Mouse (Mus musculus): ENCODE data around the gene Pdzd7. TPM values are rescaled to one million over a fixed set of nuclear protein-coding genes. Genes with fewer than 3 reads are reported as not detected.
A peak's percentile ranks its signal among the peaks of the same experiment; 100 is the strongest.

The Pdzd7 gene
- polyA plus RNA-seq, 1 experiment, result 5.0 TPM

GRCm38 (mm10) chr19:45020348-45020747 lies 25.2 kb downstream of the Pdzd7 start:
- Histone ChIP-seq H3K36me3 (ENCODE audit: control insufficient read depth, insufficient read depth) (no peaks in the 10 kb centered on the region), H3ac (ENCODE audit: control insufficient read depth, insufficient read length) (no peak overlapping the region), H3K27me3 (ENCODE audit: control insufficient read depth, insufficient read depth, insufficient read length) (no peaks in the 10 kb centered on the region), H3K4me2 (ENCODE audit: low read depth) (peak overlapping the region; percentile 78), H3K4me3 (no peak overlapping the region), H3K79me2 (ENCODE audit: control insufficient read depth, insufficient read depth) (peaks cover 55% of the 10 kb centered on the region)
- no peak for TF ChIP-seq USF1 (IDR thresholded peaks at IDR 0.05; ENCODE audit: low read depth)
- no peak for TF ChIP-seq TCF3 (IDR thresholded peaks at IDR 0.05; ENCODE audit: insufficient read length, low read depth)
- no peak for TF ChIP-seq MYOG (IDR thresholded peaks at IDR 0.05; ENCODE audit: control insufficient read depth in 1 of 3, insufficient read depth in 1 of 3, insufficient read length in 2 of 3, low read depth in 2 of 3)
- TF ChIP-seq TCF12 (IDR thresholded peaks at IDR 0.05; ENCODE audit: insufficient read depth, poor library complexity, severe bottlenecking), result no peak
- TF ChIP-seq MAX (IDR thresholded peaks at IDR 0.05; ENCODE audit: low read depth), result no peak
- TF ChIP-seq SRF (IDR thresholded peaks at IDR 0.05; ENCODE audit: control insufficient read depth, insufficient read length, low read depth), result no peak
- no peak for TF ChIP-seq POLR2AphosphoS2 (IDR thresholded peaks at IDR 0.05; ENCODE audit: insufficient read length, low read depth)
- TF ChIP-seq REST (IDR thresholded peaks at IDR 0.05; ENCODE audit: insufficient read depth, insufficient read length), result no peak
- no peak for TF ChIP-seq CEBPB (IDR thresholded peaks at IDR 0.05; ENCODE audit: insufficient read depth, poor library complexity, severe bottlenecking)
- TF ChIP-seq POLR2A (IDR thresholded peaks at IDR 0.05; ENCODE audit: insufficient read length, low read depth), result no peak
- TF ChIP-seq E2F4 (IDR thresholded peaks at IDR 0.05; ENCODE audit: insufficient read depth), result no peak
- no peak for TF ChIP-seq MYOD1 (IDR thresholded peaks at IDR 0.05; ENCODE audit: control insufficient read depth in 1 of 3, insufficient read length in 2 of 3, low read depth in 2 of 3)

- Histone ChIP-seq H3K79me2 (ENCODE audit: control insufficient read depth, insufficient read depth) (peaks cover 55% of the 10 kb centered on the region), H3K4me3 (peak overlapping the region; percentile 87), H3K36me3 (ENCODE audit: control insufficient read depth, insufficient read depth) (no peaks in the 10 kb centered on the region), H3ac (ENCODE audit: control insufficient read depth, insufficient read length) (peak overlapping the region; percentile 86), H3K4me2 (ENCODE audit: low read depth) (peak overlapping the region; percentile 78), H3K27me3 (ENCODE audit: control insufficient read depth, insufficient read depth, insufficient read length) (no peaks in the 10 kb centered on the region)
- TF ChIP-seq TCF12 (IDR thresholded peaks at IDR 0.05; ENCODE audit: insufficient read depth, poor library complexity, severe bottlenecking) (no peak), CEBPB (IDR thresholded peaks at IDR 0.05; ENCODE audit: insufficient read depth, poor library complexity, severe bottlenecking) (no peak), TCF3 (IDR thresholded peaks at IDR 0.05; ENCODE audit: insufficient read length, low read depth) (no peak), MYOD1 (IDR thresholded peaks at IDR 0.05; ENCODE audit: control insufficient read depth in 1 of 3, insufficient read length in 2 of 3, low read depth in 2 of 3) (no peak), POLR2A (IDR thresholded peaks at IDR 0.05; ENCODE audit: insufficient read length, low read depth) (no peak), USF1 (IDR thresholded peaks at IDR 0.05; ENCODE audit: low read depth) (no peak), MAX (IDR thresholded peaks at IDR 0.05; ENCODE audit: low read depth) (no peak), E2F4 (IDR thresholded peaks at IDR 0.05; ENCODE audit: insufficient read depth) (no peak), SRF (IDR thresholded peaks at IDR 0.05; ENCODE audit: control insufficient read depth, insufficient read length, low read depth) (no peak), REST (IDR thresholded peaks at IDR 0.05; ENCODE audit: insufficient read depth, insufficient read length) (no peak), POLR2AphosphoS2 (IDR thresholded peaks at IDR 0.05; ENCODE audit: insufficient read length, low read depth) (no peak), MYOG (IDR thresholded peaks at IDR 0.05; ENCODE audit: control insufficient read depth in 1 of 3, insufficient read depth in 1 of 3, insufficient read length in 2 of 3, low read depth in 2 of 3) (no peak)
These were observed 27.1 kb downstream of the Pdzd7 start for GRCm38 (mm10) chr19:45018351-45018831.

GRCm38 (mm10) chr19:45017909-45018308 lies 27.6 kb downstream of the Pdzd7 start:
- peaks cover 55% of the 10 kb centered on the region for H3K79me2 ChIP-seq (ENCODE audit: control insufficient read depth, insufficient read depth)
- H3K27me3 ChIP-seq (ENCODE audit: control insufficient read depth, insufficient read depth, insufficient read length), result no peaks in the 10 kb centered on the region
- peak overlapping the region; percentile 86 for H3ac ChIP-seq (ENCODE audit: control insufficient read depth, insufficient read length)
- H3K4me3 ChIP-seq, result peak overlapping the region; percentile 87
- peak overlapping the region; percentile 90 for H3K4me2 ChIP-seq (ENCODE audit: low read depth)
- no peaks in the 10 kb centered on the region for H3K36me3 ChIP-seq (ENCODE audit: control insufficient read depth, insufficient read depth)
- TF ChIP-seq POLR2A (IDR thresholded peaks at IDR 0.05; ENCODE audit: insufficient read length, low read depth) (peak; percentile 70), SRF (IDR thresholded peaks at IDR 0.05; ENCODE audit: control insufficient read depth, insufficient read length, low read depth) (no peak), MYOG (IDR thresholded peaks at IDR 0.05; ENCODE audit: control insufficient read depth in 1 of 3, insufficient read depth in 1 of 3, insufficient read length in 2 of 3, low read depth in 2 of 3) (peak in 1 of 3 experiments; percentile 7), POLR2AphosphoS2 (IDR thresholded peaks at IDR 0.05; ENCODE audit: insufficient read length, low read depth) (peak; percentile 74), E2F4 (IDR thresholded peaks at IDR 0.05; ENCODE audit: insufficient read depth) (no peak)

GRCm38 (mm10) chr19:45017216-45017771 lies 28.2 kb downstream of the Pdzd7 start:
- Histone ChIP-seq H3K36me3 (ENCODE audit: control insufficient read depth, insufficient read depth) (no peaks in the 10 kb centered on the region), H3ac (ENCODE audit: control insufficient read depth, insufficient read length) (peak overlapping the region; percentile 86), H3K4me2 (ENCODE audit: low read depth) (peak overlapping the region; percentile 90), H3K27me3 (ENCODE audit: control insufficient read depth, insufficient read depth, insufficient read length) (no peaks in the 10 kb centered on the region), H3K79me2 (ENCODE audit: control insufficient read depth, insufficient read depth) (peaks cover 50% of the 10 kb centered on the region), H3K4me3 (peak overlapping the region; percentile 87)
- TF ChIP-seq USF1 (IDR thresholded peaks at IDR 0.05; ENCODE audit: low read depth), result no peak
- peak in 1 of 3 experiments; percentile 64 for TF ChIP-seq MYOG (IDR thresholded peaks at IDR 0.05; ENCODE audit: control insufficient read depth in 1 of 3, insufficient read depth in 1 of 3, insufficient read length in 2 of 3, low read depth in 2 of 3)
- no peak for TF ChIP-seq MAX (IDR thresholded peaks at IDR 0.05; ENCODE audit: low read depth)
- TF ChIP-seq E2F4 (IDR thresholded peaks at IDR 0.05; ENCODE audit: insufficient read depth), result no peak
- peak; percentile 51 for TF ChIP-seq POLR2A (IDR thresholded peaks at IDR 0.05; ENCODE audit: insufficient read length, low read depth)
- TF ChIP-seq POLR2AphosphoS2 (IDR thresholded peaks at IDR 0.05; ENCODE audit: insufficient read length, low read depth), result peak; percentile 59

All from myocyte (in vitro differentiated cells).